In genomic region chr12:118056876-118057275, GRCm38 (mm10) we compare ENCODE assay signal across 10 mouse cellular contexts.
DNase-seq lines count a peak whose midpoint lies in the region; ATAC-seq and TF ChIP-seq lines count a peak whose summit lies in the region.
"Had no signal": no experiment of that assay in that cellular context is flagged by ENCODE, and none has a peak within 500 bp of the region (broad histone marks: within the 10 kb centered on the region; RNA-seq: fewer than 3 reads in every experiment).

No protein-coding gene starts in this region.

- H3K4me1 ChIP-seq in kidney, postnatal 0 days (replicated peaks; ENCODE audit: insufficient read depth, low read length), result no peaks in the 10 kb centered on the region
- no peaks in the 10 kb centered on the region for H3K4me1 ChIP-seq in kidney, embryonic 14.5 days (ENCODE audit: control insufficient read depth, insufficient read depth, low read length)
- H3K4me1 ChIP-seq in forebrain, postnatal 0 days (ENCODE audit: insufficient read depth), result no peaks in the 10 kb centered on the region

- H3K4me3 ChIP-seq in kidney, postnatal 0 days (replicated peaks; ENCODE audit: low read depth, low read length), result no peak overlapping the region
- no peak overlapping the region for H3K4me3 ChIP-seq in kidney, embryonic 14.5 days (ENCODE audit: low read length)
- no peak overlapping the region for H3K4me3 ChIP-seq in forebrain, postnatal 0 days (ENCODE audit: low read depth, low read length)

- POLR2A ChIA-PET in Patski (lab: Charles Lee), result no interaction called here

- no peaks in the 10 kb centered on the region for H3K9me3 ChIP-seq in kidney, postnatal 0 days (replicated peaks; ENCODE audit: low read length)
- H3K9me3 ChIP-seq in kidney, embryonic 14.5 days (ENCODE audit: control insufficient read depth, low read length), result no peaks in the 10 kb centered on the region
- H3K9me3 ChIP-seq in forebrain, postnatal 0 days (ENCODE audit: low read length), result no peaks in the 10 kb centered on the region

- H3K36me3 ChIP-seq in kidney, postnatal 0 days (ENCODE audit: insufficient read depth, low read length), result no peaks in the 10 kb centered on the region
- H3K36me3 ChIP-seq in kidney, embryonic 14.5 days (ENCODE audit: control insufficient read depth, insufficient read depth, low read length), result no peaks in the 10 kb centered on the region
- H3K36me3 ChIP-seq in forebrain, postnatal 0 days (ENCODE audit: insufficient read depth), result no peaks in the 10 kb centered on the region

- no peak for DNase-seq in cerebellum, adult 11-12 months
- DNase-seq in kidney, postnatal 0 days (ENCODE audit: low spot score), result no peak
- no peak for DNase-seq in Patski (ENCODE audit: low read depth, low spot score)
- DNase-seq in forebrain, postnatal 0 days, result peak; percentile 70
- DNase-seq in heart, adult 8-10 months (ENCODE audit: low spot score), result no peak
- DNase-seq: kidney, postnatal 25 days; lung, postnatal 4 days had no signal

- peak; percentile 80 for ATAC-seq in cerebellum, adult (ENCODE audit: insufficient number of reproducible peaks, low FRiP score, low TSS enrichment)
- ATAC-seq in kidney, postnatal 0 days (replicated peaks; ENCODE audit: low FRiP score, low read depth), result no peak
- ATAC-seq in kidney, embryonic 14.5 days (ENCODE audit: low FRiP score, low TSS enrichment), result no peak
- ATAC-seq in Patski, result no peak
- peak; percentile 72 for ATAC-seq in forebrain, postnatal 0 days
- ATAC-seq in monocyte, adult 5-6 weeks (replicated peaks; ENCODE audit: insufficient number of reproducible peaks, low FRiP score, low TSS enrichment, poor library complexity, severe bottlenecking), result no peak

- CTCF ChIA-PET in Patski (lab: Charles Lee), result no interaction called here

- TF ChIP-seq CTCF in kidney, postnatal 0 days (IDR thresholded peaks at IDR 0.05; ENCODE audit: low read depth), result peak; percentile 48
- peak; percentile 37 for TF ChIP-seq CTCF in Patski (IDR thresholded peaks at IDR 0.05)
- peak; percentile 67 for TF ChIP-seq CTCF in forebrain, postnatal 0 days (IDR thresholded peaks at IDR 0.05; ENCODE audit: low read depth)

- no peak overlapping the region for H3K27ac ChIP-seq in kidney, postnatal 0 days
- no peak overlapping the region for H3K27ac ChIP-seq in kidney, embryonic 14.5 days (ENCODE audit: low read depth, low read length)
- no peak overlapping the region for H3K27ac ChIP-seq in forebrain, postnatal 0 days (ENCODE audit: low read depth, low read length)

- H3K9ac ChIP-seq in kidney, postnatal 0 days (ENCODE audit: low read depth, low read length), result no peak overlapping the region
- no peak overlapping the region for H3K9ac ChIP-seq in kidney, embryonic 14.5 days (ENCODE audit: low read depth, low read length)
- H3K9ac ChIP-seq in forebrain, postnatal 0 days, result no peak overlapping the region

- 58% methylated on average over 10 of the region's 10 CpGs for WGBS in kidney, postnatal 0 days
- WGBS in kidney, embryonic 14.5 days, result 74% methylated on average over 10 of the region's 10 CpGs
- 44% methylated on average over 10 of the region's 10 CpGs for WGBS in forebrain, postnatal 0 days

- no peak overlapping the region for H3K4me2 ChIP-seq in kidney, postnatal 0 days (ENCODE audit: low read length)
- no peak overlapping the region for H3K4me2 ChIP-seq in kidney, embryonic 14.5 days (replicated peaks; ENCODE audit: low read depth, low read length)
- H3K4me2 ChIP-seq in forebrain, postnatal 0 days (ENCODE audit: low read depth), result no peak overlapping the region

- in situ Hi-C loops in Patski (cut with MboI; ENCODE audit: low pct_unique_long_range_greater_than_20kb), result no loop called here

- H3K27me3 ChIP-seq in kidney, postnatal 0 days (ENCODE audit: insufficient read depth, low read length), result no peaks in the 10 kb centered on the region
- H3K27me3 ChIP-seq in kidney, embryonic 14.5 days (ENCODE audit: control insufficient read depth, insufficient read depth, low read length), result no peaks in the 10 kb centered on the region
- no peaks in the 10 kb centered on the region for H3K27me3 ChIP-seq in Patski
- H3K27me3 ChIP-seq in forebrain, postnatal 0 days (ENCODE audit: insufficient read depth, low read length), result no peaks in the 10 kb centered on the region

Comparison
In these comparisons a context has a peak if more than half of its experiments do, and no peak if none do; other contexts are left out.
1. ATAC-seq: peak in cerebellum, adult (single experiment) and forebrain, postnatal 0 days (single experiment); none in kidney, postnatal 0 days (single experiment), kidney, embryonic 14.5 days (single experiment), Patski (single experiment) and monocyte, adult 5-6 weeks (single experiment).
2. Peak in every context shown above with its lines, with median percentiles within 50 percentile points of each other: CTCF ChIP-seq.